Mouse (Mus musculus): ENCODE results near the gene Babam2. TPM values are rescaled to one million over a fixed set of nuclear protein-coding genes. Genes with fewer than 3 reads are reported as not detected.
A peak's percentile ranks its signal among the peaks of the same experiment; 100 is the strongest.
"Not testable (repeated sequence)": the region's sequence is repeated elsewhere in the genome, so short reads cannot be mapped to it uniquely, and the experiment has no call there.

Gene Babam2
- polyA plus RNA-seq, 1 experiment from 2014 or later, result 90.2 TPM

- 85% methylated on average over 8 of the region's 8 CpGs for WGBS
- DNase-seq (ENCODE audit: low spot score) (no peak), ATAC-seq (replicated peaks; ENCODE audit: low FRiP score, low read depth) (no peak)
- Histone ChIP-seq H3K27me3 (ENCODE audit: insufficient read depth, low read length) (no peaks in the 10 kb centered on the region), H3K4me1 (replicated peaks; ENCODE audit: insufficient read depth, low read length) (no peaks in the 10 kb centered on the region), H3K9me3 (replicated peaks; ENCODE audit: low read length) (no peaks in the 10 kb centered on the region), H3K9ac (ENCODE audit: low read depth, low read length) (no peak overlapping the region), H3K4me3 (replicated peaks; ENCODE audit: low read depth, low read length) (no peak overlapping the region), H3K4me2 (ENCODE audit: low read length) (no peak overlapping the region), H3K36me3 (ENCODE audit: insufficient read depth, low read length) (no peaks in the 10 kb centered on the region), H3K27ac (no peak overlapping the region)
- no peak for TF ChIP-seq CTCF (IDR thresholded peaks at IDR 0.05; ENCODE audit: low read depth)
These were observed 265.9 kb downstream of the Babam2 start for GRCm38 (mm10) chr5:31963352-31963751.

GRCm38 (mm10) chr5:31963851-31964250 lies 266.4 kb downstream of the Babam2 start:
- no peak for TF ChIP-seq CTCF (IDR thresholded peaks at IDR 0.05; ENCODE audit: low read depth)
- 89% methylated on average over 2 of the region's 2 CpGs for WGBS
- Histone ChIP-seq H3K9me3 (replicated peaks; ENCODE audit: low read length) (no peaks in the 10 kb centered on the region), H3K4me1 (replicated peaks; ENCODE audit: insufficient read depth, low read length) (no peaks in the 10 kb centered on the region), H3K4me2 (ENCODE audit: low read length) (no peak overlapping the region), H3K36me3 (ENCODE audit: insufficient read depth, low read length) (no peaks in the 10 kb centered on the region), H3K27ac (no peak overlapping the region), H3K27me3 (ENCODE audit: insufficient read depth, low read length) (no peaks in the 10 kb centered on the region), H3K4me3 (replicated peaks; ENCODE audit: low read depth, low read length) (no peak overlapping the region), H3K9ac (ENCODE audit: low read depth, low read length) (no peak overlapping the region)
- DNase-seq (ENCODE audit: low spot score) (no peak), ATAC-seq (replicated peaks; ENCODE audit: low FRiP score, low read depth) (no peak)

GRCm38 (mm10) chr5:31966741-31967140 lies 269.3 kb downstream of the Babam2 start:
- Histone ChIP-seq H3K9ac (ENCODE audit: low read depth, low read length) (no peak overlapping the region), H3K9me3 (replicated peaks; ENCODE audit: low read length) (no peaks in the 10 kb centered on the region), H3K27me3 (ENCODE audit: insufficient read depth, low read length) (no peaks in the 10 kb centered on the region), H3K4me3 (replicated peaks; ENCODE audit: low read depth, low read length) (no peak overlapping the region), H3K4me1 (replicated peaks; ENCODE audit: insufficient read depth, low read length) (no peaks in the 10 kb centered on the region), H3K36me3 (ENCODE audit: insufficient read depth, low read length) (no peaks in the 10 kb centered on the region), H3K4me2 (ENCODE audit: low read length) (no peak overlapping the region), H3K27ac (no peak overlapping the region)
- ATAC-seq (replicated peaks; ENCODE audit: low FRiP score, low read depth), result no peak
- no peak for TF ChIP-seq CTCF (IDR thresholded peaks at IDR 0.05; ENCODE audit: low read depth)
- no peak for DNase-seq (ENCODE audit: low spot score)
- 80% methylated on average over 5 of the region's 5 CpGs for WGBS

GRCm38 (mm10) chr5:31967526-31967925 lies 270.0 kb downstream of the Babam2 start:
- H3K4me2 ChIP-seq (ENCODE audit: low read length), result no peak overlapping the region
- H3K27ac ChIP-seq, result no peak overlapping the region
- no peaks in the 10 kb centered on the region for H3K36me3 ChIP-seq (ENCODE audit: insufficient read depth, low read length)
- H3K9me3 ChIP-seq (replicated peaks; ENCODE audit: low read length), result no peaks in the 10 kb centered on the region
- no peak for DNase-seq (ENCODE audit: low spot score)
- H3K4me3 ChIP-seq (replicated peaks; ENCODE audit: low read depth, low read length), result no peak overlapping the region
- H3K27me3 ChIP-seq (ENCODE audit: insufficient read depth, low read length), result no peaks in the 10 kb centered on the region
- no peaks in the 10 kb centered on the region for H3K4me1 ChIP-seq (replicated peaks; ENCODE audit: insufficient read depth, low read length)
- no peak for ATAC-seq (replicated peaks; ENCODE audit: low FRiP score, low read depth)
- 83% methylated on average over 4 of the region's 4 CpGs for WGBS
- TF ChIP-seq CTCF (IDR thresholded peaks at IDR 0.05; ENCODE audit: low read depth), result no peak
- H3K9ac ChIP-seq (ENCODE audit: low read depth, low read length), result no peak overlapping the region

- H3K4me2 ChIP-seq (ENCODE audit: low read length), result no peak overlapping the region
- ATAC-seq (replicated peaks; ENCODE audit: low FRiP score, low read depth) (peak; percentile 78), DNase-seq (ENCODE audit: low spot score) (peak; percentile 15)
- no peaks in the 10 kb centered on the region for H3K4me1 ChIP-seq (replicated peaks; ENCODE audit: insufficient read depth, low read length)
- H3K4me3 ChIP-seq (replicated peaks; ENCODE audit: low read depth, low read length), result no peak overlapping the region
- H3K36me3 ChIP-seq (ENCODE audit: insufficient read depth, low read length), result no peaks in the 10 kb centered on the region
- no peak overlapping the region for H3K9ac ChIP-seq (ENCODE audit: low read depth, low read length)
- no peak for TF ChIP-seq CTCF (IDR thresholded peaks at IDR 0.05; ENCODE audit: low read depth)
- 64% methylated on average over 6 of the region's 6 CpGs for WGBS
- H3K9me3 ChIP-seq (replicated peaks; ENCODE audit: low read length), result no peaks in the 10 kb centered on the region
- no peaks in the 10 kb centered on the region for H3K27me3 ChIP-seq (ENCODE audit: insufficient read depth, low read length)
- 0 out of 2 replicates have a peak overlapping the region, but pooled peaks have one; percentile 36 for H3K27ac ChIP-seq
These were observed 270.6 kb downstream of the Babam2 start for GRCm38 (mm10) chr5:31968046-31968506.

GRCm38 (mm10) chr5:31972416-31972815 lies 274.9 kb downstream of the Babam2 start:
- not testable (repeated sequence) for H3K27ac ChIP-seq; H3K9me3 ChIP-seq (replicated peaks; ENCODE audit: low read length); H3K27me3 ChIP-seq (ENCODE audit: insufficient read depth, low read length); ATAC-seq (replicated peaks; ENCODE audit: low FRiP score, low read depth); H3K36me3 ChIP-seq (ENCODE audit: insufficient read depth, low read length); H3K9ac ChIP-seq (ENCODE audit: low read depth, low read length); H3K4me1 ChIP-seq (replicated peaks; ENCODE audit: insufficient read depth, low read length); H3K4me3 ChIP-seq (replicated peaks; ENCODE audit: low read depth, low read length); DNase-seq (ENCODE audit: low spot score); H3K4me2 ChIP-seq (ENCODE audit: low read length)
- 94% methylated on average over 1 of the region's 1 CpGs for WGBS

GRCm38 (mm10) chr5:31974614-31975168 lies 277.2 kb downstream of the Babam2 start:
- Histone ChIP-seq H3K27me3 (ENCODE audit: insufficient read depth, low read length) (no peaks in the 10 kb centered on the region), H3K9me3 (replicated peaks; ENCODE audit: low read length) (no peaks in the 10 kb centered on the region), H3K4me2 (ENCODE audit: low read length) (no peak overlapping the region), H3K27ac (no peak overlapping the region), H3K9ac (ENCODE audit: low read depth, low read length) (no peak overlapping the region), H3K4me3 (replicated peaks; ENCODE audit: low read depth, low read length) (no peak overlapping the region), H3K36me3 (ENCODE audit: insufficient read depth, low read length) (no peaks in the 10 kb centered on the region), H3K4me1 (replicated peaks; ENCODE audit: insufficient read depth, low read length) (no peaks in the 10 kb centered on the region)
- TF ChIP-seq CTCF (IDR thresholded peaks at IDR 0.05; ENCODE audit: low read depth), result no peak
- ATAC-seq (replicated peaks; ENCODE audit: low FRiP score, low read depth) (no peak), DNase-seq (ENCODE audit: low spot score) (peak; percentile 37)
- 25% methylated on average over 3 of the region's 3 CpGs for WGBS
